Mouse (Mus musculus): ENCODE measurements around the gene Zcchc2. TPM values are rescaled to one million over a fixed set of nuclear protein-coding genes. Genes with fewer than 3 reads are reported as not detected.

Zcchc2 gene
- total and polyA plus RNA-seq, 2 experiments = 12.2 to 15.3 TPM

- H3K79me2 ChIP-seq (ENCODE audit: control insufficient read depth, insufficient read depth, low read length) = peaks cover 32% of the 10 kb centered on the region
- TF ChIP-seq POLR2A (IDR thresholded peaks at IDR 0.05; ENCODE audit: extremely low read depth, insufficient read depth, low read length) (no peak), CTCF (IDR thresholded peaks at IDR 0.05; ENCODE audit: low read depth, low read length) (no peak)
- H3K4me1 ChIP-seq (ENCODE audit: control insufficient read depth, insufficient read depth, low read length) = peaks cover 28% of the 10 kb centered on the region
- peaks cover 4% of the 10 kb centered on the region; the same call in 1 of the 2 replicates for H3K36me3 ChIP-seq (ENCODE audit: control insufficient read depth, insufficient read depth, low read length)
- 40% methylated on average over 3 of the region's 3 CpGs for whole genome bisulfite sequencing
- H3K27me3 ChIP-seq (ENCODE audit: control insufficient read depth, insufficient read depth, low read length) = no peaks in the 10 kb centered on the region
- no peak overlapping the region for H3K4me3 ChIP-seq (ENCODE audit: insufficient read depth, low read depth, low read length)
- H3K9ac ChIP-seq (ENCODE audit: low read depth, low read length) = no peak overlapping the region
- DNase-seq (ENCODE audit: extremely low read depth, low read depth, low spot score) = no peak
- 0 out of 2 replicates have a peak overlapping the region, but pooled peaks have one; percentile 1 for H3K27ac ChIP-seq (replicated peaks; ENCODE audit: insufficient read depth, low read depth, low read length)
Measured at GRCm38 (mm10) chr1:105997282-105997681, 7.1 kb downstream of the Zcchc2 start.

DNA sequence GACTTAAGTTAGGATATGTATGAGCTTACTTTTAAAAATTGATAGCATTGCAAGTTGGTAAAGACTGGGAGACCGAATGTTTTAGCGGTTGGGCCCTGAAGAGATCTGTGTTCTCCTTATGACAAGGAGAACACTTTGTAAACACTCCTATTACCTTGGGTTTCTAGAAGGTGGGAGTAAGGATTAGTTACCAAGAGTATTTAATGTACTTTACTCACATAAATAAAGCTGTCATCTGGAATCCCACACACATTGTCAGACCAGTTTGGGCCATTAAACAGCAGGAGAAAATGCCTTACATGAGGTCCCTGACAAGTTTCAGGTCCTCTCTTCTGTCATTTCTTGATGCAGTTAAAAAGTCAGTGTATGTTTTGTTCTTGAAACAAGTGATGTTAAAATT, 9.6 kb downstream of the Zcchc2 start:
- H3K9ac ChIP-seq (ENCODE audit: low read depth, low read length) = no peak overlapping the region
- peaks cover 26% of the 10 kb centered on the region for H3K4me1 ChIP-seq (ENCODE audit: control insufficient read depth, insufficient read depth, low read length)
- no peak overlapping the region for H3K27ac ChIP-seq (replicated peaks; ENCODE audit: insufficient read depth, low read depth, low read length)
- 93% methylated on average over 2 of the region's 2 CpGs for WGBS
- H3K27me3 ChIP-seq (ENCODE audit: control insufficient read depth, insufficient read depth, low read length) = no peaks in the 10 kb centered on the region
- no peak overlapping the region for H3K4me3 ChIP-seq (ENCODE audit: insufficient read depth, low read depth, low read length)
- DNase-seq (ENCODE audit: extremely low read depth, low read depth, low spot score) = no peak
- H3K79me2 ChIP-seq (ENCODE audit: control insufficient read depth, insufficient read depth, low read length) = peaks cover 34% of the 10 kb centered on the region
- H3K36me3 ChIP-seq (ENCODE audit: control insufficient read depth, insufficient read depth, low read length) = peaks cover 27% of the 10 kb centered on the region
- TF ChIP-seq POLR2A (IDR thresholded peaks at IDR 0.05; ENCODE audit: extremely low read depth, insufficient read depth, low read length) (no peak), CTCF (IDR thresholded peaks at IDR 0.05; ENCODE audit: low read depth, low read length) (no peak)

DNA sequence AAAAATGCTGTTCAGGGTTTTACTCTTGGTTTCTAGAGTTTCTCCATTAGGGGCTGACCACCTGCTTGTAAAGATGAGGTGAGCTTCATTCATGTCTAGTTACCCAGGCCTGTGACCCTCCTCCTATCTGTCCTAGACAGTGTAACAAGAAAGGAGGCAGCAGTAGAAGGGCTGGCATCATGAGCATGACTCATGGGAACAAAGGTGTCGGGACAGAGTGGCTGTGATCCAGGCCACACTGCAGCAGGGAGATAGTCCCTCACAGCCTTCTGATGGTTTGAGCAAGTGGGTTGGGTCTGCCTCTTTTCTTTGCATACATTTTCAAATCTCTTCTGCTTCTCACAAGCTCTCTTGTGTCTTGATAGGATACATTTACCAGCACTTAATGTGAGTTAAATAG, 17.4 kb downstream of the Zcchc2 start:
- no peak for TF ChIP-seq POLR2A (IDR thresholded peaks at IDR 0.05; ENCODE audit: extremely low read depth, insufficient read depth, low read length)
- Histone ChIP-seq H3K9ac (ENCODE audit: low read depth, low read length) (no peak overlapping the region), H3K4me3 (ENCODE audit: insufficient read depth, low read depth, low read length) (no peak overlapping the region), H3K27me3 (ENCODE audit: control insufficient read depth, insufficient read depth, low read length) (no peaks in the 10 kb centered on the region), H3K79me2 (ENCODE audit: control insufficient read depth, insufficient read depth, low read length) (peaks cover 9% of the 10 kb centered on the region; the same call in 1 of the 2 replicates), H3K36me3 (ENCODE audit: control insufficient read depth, insufficient read depth, low read length) (peaks cover 86% of the 10 kb centered on the region), H3K27ac (replicated peaks; ENCODE audit: insufficient read depth, low read depth, low read length) (no peak overlapping the region), H3K4me1 (ENCODE audit: control insufficient read depth, insufficient read depth, low read length) (no peaks in the 10 kb centered on the region)
- 48% methylated on average over 1 of the region's 1 CpGs for WGBS
- no peak for DNase-seq (ENCODE audit: extremely low read depth, low read depth, low spot score)

GRCm38 (mm10) chr1:106011097-106011496, 20.9 kb downstream of the Zcchc2 start:
- no peak overlapping the region for H3K4me3 ChIP-seq (ENCODE audit: insufficient read depth, low read depth, low read length)
- H3K27me3 ChIP-seq (ENCODE audit: control insufficient read depth, insufficient read depth, low read length) = no peaks in the 10 kb centered on the region
- WGBS = 78% methylated on average over 7 of the region's 7 CpGs
- H3K79me2 ChIP-seq (ENCODE audit: control insufficient read depth, insufficient read depth, low read length) = peaks cover 2% of the 10 kb centered on the region; the same call in 1 of the 2 replicates
- no peak overlapping the region for H3K9ac ChIP-seq (ENCODE audit: low read depth, low read length)
- no peak for DNase-seq (ENCODE audit: extremely low read depth, low read depth, low spot score)
- H3K4me1 ChIP-seq (ENCODE audit: control insufficient read depth, insufficient read depth, low read length) = no peaks in the 10 kb centered on the region
- H3K27ac ChIP-seq (replicated peaks; ENCODE audit: insufficient read depth, low read depth, low read length) = no peak overlapping the region
- peaks cover 71% of the 10 kb centered on the region for H3K36me3 ChIP-seq (ENCODE audit: control insufficient read depth, insufficient read depth, low read length)
- TF ChIP-seq POLR2A (IDR thresholded peaks at IDR 0.05; ENCODE audit: extremely low read depth, insufficient read depth, low read length) (no peak), CTCF (IDR thresholded peaks at IDR 0.05; ENCODE audit: low read depth, low read length) (no peak)

- Histone ChIP-seq H3K27ac (replicated peaks; ENCODE audit: insufficient read depth, low read depth, low read length) (no peak overlapping the region), H3K27me3 (ENCODE audit: control insufficient read depth, insufficient read depth, low read length) (no peaks in the 10 kb centered on the region), H3K9ac (ENCODE audit: low read depth, low read length) (no peak overlapping the region), H3K79me2 (ENCODE audit: control insufficient read depth, insufficient read depth, low read length) (no peaks in the 10 kb centered on the region; the same call in 1 of the 2 replicates), H3K36me3 (ENCODE audit: control insufficient read depth, insufficient read depth, low read length) (peaks cover 69% of the 10 kb centered on the region), H3K4me3 (ENCODE audit: insufficient read depth, low read depth, low read length) (no peak overlapping the region), H3K4me1 (ENCODE audit: control insufficient read depth, insufficient read depth, low read length) (no peaks in the 10 kb centered on the region)
- peak; percentile 76 for DNase-seq (ENCODE audit: extremely low read depth, low read depth, low spot score)
- WGBS = 52% methylated on average over 2 of the region's 2 CpGs
- TF ChIP-seq CTCF (IDR thresholded peaks at IDR 0.05; ENCODE audit: low read depth, low read length) (no peak), POLR2A (IDR thresholded peaks at IDR 0.05; ENCODE audit: extremely low read depth, insufficient read depth, low read length) (no peak)
Measured at GRCm38 (mm10) chr1:106013759-106014158, 23.6 kb downstream of the Zcchc2 start.

GRCm38 (mm10) chr1:106016262-106016661, 26.1 kb downstream of the Zcchc2 start:
- WGBS = 84% methylated on average over 6 of the region's 6 CpGs
- no peak for DNase-seq (ENCODE audit: extremely low read depth, low read depth, low spot score)
- no peaks in the 10 kb centered on the region for H3K4me1 ChIP-seq (ENCODE audit: control insufficient read depth, insufficient read depth, low read length)

More at GRCm38 (mm10) chr1:106016262-106016661, 26.1 kb downstream of the Zcchc2 start:
- no peaks in the 10 kb centered on the region for H3K27me3 ChIP-seq (ENCODE audit: control insufficient read depth, insufficient read depth, low read length)
- H3K79me2 ChIP-seq (ENCODE audit: control insufficient read depth, insufficient read depth, low read length) = no peaks in the 10 kb centered on the region; the same call in 1 of the 2 replicates
- no peak for TF ChIP-seq CTCF (IDR thresholded peaks at IDR 0.05; ENCODE audit: low read depth, low read length)
- TF ChIP-seq POLR2A (IDR thresholded peaks at IDR 0.05; ENCODE audit: extremely low read depth, insufficient read depth, low read length) = no peak
- no peak overlapping the region for H3K27ac ChIP-seq (replicated peaks; ENCODE audit: insufficient read depth, low read depth, low read length)
- H3K36me3 ChIP-seq (ENCODE audit: control insufficient read depth, insufficient read depth, low read length) = peaks cover 72% of the 10 kb centered on the region
- H3K4me3 ChIP-seq (ENCODE audit: insufficient read depth, low read depth, low read length) = no peak overlapping the region
- no peak overlapping the region for H3K9ac ChIP-seq (ENCODE audit: low read depth, low read length)
